Mouse (Mus musculus): Measurements from ENCODE around the gene Far2.

Far2 gene

DNA sequence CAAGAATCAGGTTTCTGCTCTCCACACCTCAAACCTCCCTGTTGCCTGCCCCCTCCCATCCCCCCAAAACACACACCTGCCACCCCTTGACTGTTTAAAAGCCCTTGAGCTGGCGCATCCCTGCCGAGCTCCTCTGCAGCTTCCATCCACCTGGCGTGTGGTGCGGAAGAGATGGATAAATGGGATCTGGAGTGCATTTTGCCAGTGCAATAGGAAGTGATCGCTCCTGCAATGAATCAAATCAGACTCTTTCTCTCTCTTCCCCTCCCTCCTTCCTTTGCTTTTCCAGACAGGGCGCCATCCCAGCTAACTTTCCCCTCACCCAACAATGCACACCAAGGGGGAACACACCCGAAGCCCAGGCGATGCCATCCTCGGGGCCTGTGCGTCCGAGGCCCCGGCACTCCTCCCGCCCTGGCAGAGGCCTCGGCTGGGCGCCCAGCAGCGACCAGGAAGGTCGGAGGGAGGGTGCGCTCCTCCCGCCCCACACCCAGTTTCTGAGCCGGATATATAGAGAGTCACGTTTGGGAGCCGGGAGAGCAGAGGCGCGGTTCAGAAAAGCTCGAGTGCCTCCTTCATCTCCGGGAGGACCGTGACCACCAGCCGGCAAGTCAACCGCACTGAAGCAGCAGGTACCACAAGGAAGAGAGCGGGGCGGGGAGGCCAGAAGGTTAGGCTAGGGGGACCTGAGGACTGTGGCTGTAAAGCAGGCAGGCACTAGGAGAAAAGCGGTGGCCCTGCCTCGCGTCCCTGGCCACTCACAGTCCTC is at the start of gene Far2:
Gene Far2 (plus strand): TSS at position 379 of the 769 bp plus-strand sequence.
- DNase-seq: peak; percentile 77

DNA sequence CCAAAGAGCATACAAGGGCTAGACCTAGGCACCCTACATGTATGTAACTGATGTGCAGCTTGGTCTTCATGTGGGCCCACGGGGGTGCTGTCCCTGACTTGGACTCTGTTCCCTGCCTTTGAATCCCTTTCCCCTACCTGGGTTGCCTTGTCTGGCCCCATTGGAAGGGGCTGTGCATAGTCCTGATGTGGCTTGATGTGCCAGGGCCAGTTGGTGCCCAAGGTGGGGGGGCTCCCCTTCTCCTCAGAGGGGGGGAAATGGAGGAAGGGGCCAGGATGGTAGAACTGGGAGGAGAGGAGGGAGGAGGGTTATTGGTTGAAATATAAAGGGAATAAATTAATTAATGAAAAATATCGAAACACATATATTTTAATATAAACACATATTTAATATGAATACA is 46.6 kb upstream of the Far2 start:
- no peak for DNase-seq

DNA sequence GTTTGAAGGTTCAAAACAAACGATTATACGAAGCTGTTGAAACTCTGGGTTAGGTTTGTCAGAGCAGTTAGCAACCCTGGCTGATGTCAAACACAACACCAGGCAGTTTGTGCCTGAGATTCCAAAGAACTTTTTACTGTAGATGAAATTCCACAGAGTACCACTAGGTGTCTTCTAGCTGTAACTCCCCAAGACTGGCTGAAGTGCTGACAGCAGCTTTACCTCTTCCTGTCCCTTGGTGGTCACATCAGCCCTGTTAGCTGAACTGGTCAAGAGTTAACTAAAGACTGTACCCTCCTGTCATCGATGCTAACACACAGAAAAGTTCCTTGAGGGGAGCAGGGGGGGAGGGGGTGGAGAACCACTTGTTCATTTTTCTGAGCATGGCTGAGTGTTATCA is 46.0 kb upstream of the Far2 start:
- DNase-seq: no peak

DNA sequence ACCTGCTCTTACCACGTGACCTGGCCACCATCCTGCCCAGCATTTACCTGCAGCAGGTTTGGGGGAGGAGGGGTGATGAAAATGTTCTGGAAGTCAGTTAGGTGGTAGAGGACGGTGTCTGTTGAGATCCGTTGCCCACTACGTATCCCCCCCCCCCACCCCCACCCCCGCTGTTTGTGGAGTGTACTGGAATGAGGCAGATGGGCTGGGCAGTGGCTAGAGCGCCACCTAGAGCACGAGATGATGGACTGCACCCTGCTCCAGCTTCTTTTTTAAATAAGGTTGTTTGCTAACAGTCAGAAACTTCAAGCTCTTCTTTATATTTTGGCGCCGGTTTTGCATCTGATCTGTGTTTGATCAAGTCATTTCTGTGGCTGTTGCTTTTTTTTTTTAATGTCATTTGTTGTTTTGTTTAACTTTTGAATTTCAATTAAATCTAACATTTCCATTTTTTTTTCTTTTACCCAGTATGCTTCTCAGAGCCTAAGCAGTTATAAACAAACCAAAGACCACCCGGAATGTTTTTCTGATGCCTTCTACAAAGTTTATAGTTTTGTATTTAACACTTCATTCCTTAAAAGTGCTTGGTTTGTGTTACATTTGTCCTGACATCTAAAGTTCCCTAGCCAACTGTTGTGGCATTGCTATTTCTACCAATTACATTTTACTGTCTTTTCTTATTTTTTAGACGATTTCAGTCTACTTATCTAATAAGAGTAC is 40.8 kb upstream of the Far2 start:
- no peak for DNase-seq

DNA sequence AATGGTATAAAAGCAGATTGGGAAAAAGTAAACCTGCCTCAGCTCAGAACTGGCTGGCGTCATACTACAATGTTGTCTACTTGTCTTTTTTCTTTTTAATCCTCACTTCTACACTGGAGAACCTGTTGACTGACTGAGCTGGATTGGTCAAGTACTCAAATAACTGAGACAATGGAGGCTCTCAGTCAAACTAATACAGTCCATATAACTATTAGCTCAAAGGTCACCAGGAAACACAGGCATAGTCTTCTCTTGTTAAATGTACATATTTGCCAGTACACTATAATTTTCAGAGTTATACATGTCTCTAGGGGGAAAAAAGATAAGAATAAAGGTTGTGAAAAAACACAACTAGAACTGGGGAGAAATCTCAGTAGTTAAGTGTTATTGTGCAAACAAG is 6.3 kb upstream of the Far2 start:
- DNase-seq: no peak

DNA sequence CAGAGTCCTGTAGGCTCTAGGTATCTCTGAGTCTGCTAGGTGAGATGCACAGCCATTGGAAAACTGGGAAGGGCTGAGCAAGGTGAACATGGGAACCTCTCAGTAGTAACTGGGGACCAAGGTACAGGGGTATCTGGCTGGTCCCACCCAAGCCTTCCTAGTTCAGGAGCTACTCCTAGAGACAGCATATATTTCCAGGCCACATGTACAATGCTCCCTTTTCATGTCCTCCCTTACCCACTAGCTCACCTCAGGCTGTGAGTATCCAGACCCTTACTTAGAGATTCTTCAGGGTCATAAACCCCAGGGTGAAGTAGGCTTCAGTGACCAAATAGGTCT is 560 bp downstream of the Far2 start:
- no peak for DNase-seq

DNA sequence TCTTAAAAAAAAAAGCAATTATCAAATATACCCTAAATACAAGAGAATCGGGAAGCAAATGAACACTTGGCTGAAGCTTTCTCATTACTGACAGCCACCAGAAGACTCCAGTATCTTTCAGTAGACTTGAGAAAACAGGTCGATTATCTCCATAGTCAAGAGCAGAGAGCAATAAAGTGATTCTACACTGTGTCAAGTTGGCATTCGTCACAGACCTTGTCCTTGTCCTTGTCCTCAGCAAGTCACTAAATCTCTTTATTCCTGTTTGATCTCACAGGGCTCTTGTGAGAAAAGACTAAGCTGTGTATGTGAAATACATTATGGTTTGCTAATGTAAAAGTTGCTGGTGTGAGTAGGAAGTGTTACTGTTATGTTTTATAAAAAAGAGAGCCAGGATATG is 16.1 kb downstream of the Far2 start:
- no peak for DNase-seq

DNA sequence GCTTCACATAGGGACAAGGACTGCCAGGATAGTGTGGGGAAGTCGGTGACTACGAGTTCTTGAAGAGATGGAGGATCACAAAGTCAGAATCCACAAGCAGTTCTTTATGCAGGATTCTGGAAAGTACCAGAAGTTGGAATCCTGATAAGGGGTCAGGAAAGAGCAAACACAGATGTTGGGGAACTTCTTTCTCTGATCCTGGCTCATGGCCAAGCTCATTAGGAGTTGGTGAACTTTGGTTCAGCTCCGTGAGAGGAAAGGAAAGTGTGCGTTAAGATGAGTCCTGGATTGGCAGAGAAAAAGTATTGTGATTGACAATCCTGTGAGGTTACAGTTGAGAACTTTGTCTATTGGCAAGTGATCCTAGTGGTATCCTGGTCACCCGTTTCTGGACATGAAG is 19.2 kb downstream of the Far2 start:
- DNase-seq: peak; percentile 39

DNA sequence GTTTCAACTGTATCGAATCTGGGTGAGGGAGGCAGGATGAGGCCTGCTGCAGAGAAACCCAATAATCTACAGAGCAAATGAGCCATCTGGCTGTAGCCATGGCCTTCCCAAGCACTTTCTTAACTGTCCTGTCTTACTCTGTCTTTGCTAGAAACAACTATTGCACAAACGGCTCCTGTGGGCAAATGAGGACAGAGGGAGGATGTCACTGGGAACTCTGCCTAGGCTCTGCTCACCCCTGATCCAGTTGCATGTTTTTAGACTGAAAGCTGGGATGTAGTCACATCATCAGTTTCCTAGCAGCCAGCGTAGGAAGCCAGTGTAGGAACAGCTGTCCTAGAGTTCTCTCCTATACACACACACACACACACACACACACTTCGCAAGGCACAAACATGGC is 21.7 kb downstream of the Far2 start:
- peak; percentile 86 for DNase-seq

DNA sequence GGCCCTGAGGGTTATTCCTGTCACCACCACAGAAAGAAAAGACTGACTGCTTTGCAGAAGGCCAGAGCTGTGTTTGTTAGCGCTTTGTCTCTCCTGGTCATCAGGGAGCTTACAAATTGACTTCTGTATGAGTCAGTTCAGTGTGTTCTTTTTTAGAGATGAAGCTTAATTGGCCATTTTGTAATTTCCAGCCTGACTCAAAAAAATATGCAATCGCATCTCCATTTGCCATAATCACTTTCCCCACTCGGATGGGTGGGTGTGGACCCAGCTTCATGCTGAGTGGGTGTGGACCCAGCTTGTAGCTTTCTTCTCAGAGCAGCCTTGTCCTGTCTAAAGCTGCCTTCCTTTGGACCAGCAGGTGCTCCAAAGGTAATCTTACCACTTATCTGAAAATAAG is 26.5 kb downstream of the Far2 start:
- DNase-seq: peak; percentile 82

DNA sequence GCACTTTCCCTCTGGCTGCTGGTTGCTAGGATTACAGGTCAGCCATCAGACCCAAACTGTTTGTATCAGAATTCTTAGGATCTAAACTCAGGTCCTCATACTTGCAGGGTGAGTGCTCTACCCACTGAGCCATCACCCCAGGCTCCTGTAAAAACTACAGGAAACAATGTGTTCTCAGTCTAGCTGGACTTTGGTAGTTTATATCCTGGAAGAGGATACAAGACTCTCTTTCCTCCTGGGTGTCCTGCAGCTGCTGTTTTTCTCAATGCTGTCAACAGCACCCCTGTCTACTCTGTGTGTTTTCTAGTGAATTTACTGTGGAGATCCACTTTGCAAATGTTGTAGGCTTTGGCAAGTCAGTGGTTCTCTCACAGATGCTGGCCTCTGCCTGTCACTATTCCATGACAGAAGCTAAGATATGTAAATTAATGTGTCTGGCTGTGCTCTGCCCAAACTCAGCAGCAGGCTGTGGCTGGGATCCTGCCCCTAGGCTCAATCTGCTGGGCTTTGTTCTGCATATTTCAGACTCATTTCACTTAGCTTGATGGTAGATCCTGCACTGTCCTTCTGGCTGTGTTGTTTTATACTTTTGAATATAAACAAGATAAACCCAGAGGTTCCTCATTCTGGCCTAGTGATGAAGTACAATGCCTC is 27.3 kb downstream of the Far2 start:
- peak; percentile 87 for DNase-seq

DNA sequence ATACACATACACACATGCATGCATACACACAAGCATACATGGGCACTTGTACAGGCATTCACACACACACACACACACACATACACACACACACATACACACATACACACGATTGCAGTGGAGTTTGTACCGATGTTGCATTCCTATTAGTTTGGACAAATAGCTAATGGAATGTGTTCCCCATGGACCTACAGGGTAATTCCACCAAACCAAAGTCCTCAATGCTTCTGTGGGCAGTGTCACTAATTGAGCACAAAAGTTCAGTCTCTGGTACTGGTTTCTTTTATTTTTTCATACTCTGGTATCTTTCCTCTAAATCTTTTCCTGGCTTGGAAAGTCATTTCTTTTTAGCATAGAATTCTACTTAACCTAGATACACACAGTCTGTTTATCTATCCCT is 36.8 kb downstream of the Far2 start:
- DNase-seq: no peak

DNA sequence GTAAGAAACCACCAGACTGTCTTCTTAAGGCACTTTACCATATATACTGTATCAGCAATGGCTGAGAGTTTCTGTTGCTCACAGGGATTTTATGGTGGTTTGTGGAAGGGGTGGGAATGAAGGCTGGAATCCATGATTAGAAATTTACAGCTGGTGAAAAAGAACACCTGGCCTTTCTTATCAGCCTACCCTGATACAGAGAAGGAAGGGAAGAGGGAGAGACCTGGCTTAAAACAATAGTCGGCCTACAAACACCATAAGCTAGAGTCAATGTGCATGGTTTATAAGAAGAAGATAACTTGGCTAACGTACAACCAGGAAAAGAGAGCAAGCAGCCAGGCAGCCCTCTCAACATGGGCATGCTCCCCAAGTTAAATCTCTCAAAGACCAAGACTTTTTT is 37.3 kb downstream of the Far2 start:
- no peak for DNase-seq

DNA sequence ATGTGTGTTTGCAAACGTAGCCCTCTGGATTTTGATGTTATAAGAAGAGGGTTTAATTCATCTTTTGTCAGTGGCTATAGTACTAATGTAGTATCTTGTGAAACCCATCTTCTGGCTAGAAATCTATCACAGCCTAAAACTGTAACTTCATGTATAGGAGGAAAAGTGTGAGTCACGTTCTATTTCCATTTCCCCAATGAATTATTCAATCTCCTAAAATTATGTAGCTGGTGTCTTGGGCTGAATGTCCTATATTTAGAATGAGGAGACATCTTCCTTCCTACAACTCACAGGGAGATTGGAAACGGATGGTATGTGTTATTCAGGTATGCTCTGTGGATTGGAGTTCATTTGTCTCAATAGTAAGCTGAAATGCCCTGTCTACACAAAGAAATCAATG is 50.0 kb downstream of the Far2 start:
- DNase-seq: no peak

DNA sequence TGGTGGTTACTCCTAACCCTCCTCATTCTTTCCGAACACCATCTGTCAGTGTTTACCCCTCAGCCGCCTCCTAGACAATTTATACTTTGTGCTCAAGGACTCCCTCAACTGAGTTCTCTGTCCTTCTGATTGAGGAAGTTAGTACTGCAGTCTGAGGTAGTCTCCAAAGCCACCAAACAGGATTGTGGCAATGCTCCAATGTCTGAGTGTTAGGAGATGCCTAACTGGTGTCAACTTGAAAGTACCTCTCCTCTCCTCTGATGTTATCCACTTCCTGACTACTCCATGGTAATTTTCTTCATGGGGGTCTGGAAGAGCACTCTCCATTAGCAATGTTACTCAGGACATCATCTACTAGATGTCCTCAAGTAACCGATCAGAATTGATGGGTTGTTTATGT is 54.9 kb downstream of the Far2 start:
- DNase-seq: no peak

DNA sequence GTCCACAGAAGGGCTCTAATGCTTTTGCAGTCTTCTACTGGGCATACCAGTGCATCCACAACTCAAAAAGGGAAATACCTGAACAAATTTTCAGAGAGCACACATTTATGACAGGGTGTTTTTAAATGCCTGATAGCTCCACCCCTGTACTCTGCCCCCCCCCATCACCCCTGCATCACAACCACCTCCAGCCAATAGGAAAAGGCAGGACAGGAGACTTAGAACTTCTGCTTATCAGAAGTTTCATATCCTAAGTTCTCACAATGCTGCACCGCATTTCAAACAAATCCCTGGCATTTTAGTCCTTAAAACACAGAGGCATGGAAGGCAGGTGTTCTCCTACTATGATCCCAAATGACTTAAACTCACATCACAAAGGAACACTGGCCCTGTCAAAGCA is 55.4 kb downstream of the Far2 start:
- DNase-seq: peak; percentile 29

DNA sequence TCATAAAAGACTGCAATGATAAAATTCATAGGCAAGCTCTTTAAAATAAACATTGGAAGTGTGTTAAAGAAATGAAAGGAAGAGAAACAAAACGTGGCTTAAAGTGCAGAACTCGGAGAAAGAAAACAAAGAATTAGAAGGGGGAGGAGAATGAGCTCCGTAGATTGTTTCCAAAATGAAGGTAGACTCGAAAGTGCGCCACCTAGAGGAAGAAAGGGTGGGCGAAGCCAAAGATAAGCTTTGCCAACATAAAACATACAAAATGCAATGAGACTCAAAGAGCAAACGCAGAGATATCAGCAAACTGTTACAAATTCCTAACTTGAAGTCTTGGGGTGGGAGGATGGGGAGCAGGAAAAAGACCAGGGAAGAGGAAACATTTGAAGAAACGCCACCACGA is 57.2 kb downstream of the Far2 start:
- DNase-seq: peak; percentile 12

DNA sequence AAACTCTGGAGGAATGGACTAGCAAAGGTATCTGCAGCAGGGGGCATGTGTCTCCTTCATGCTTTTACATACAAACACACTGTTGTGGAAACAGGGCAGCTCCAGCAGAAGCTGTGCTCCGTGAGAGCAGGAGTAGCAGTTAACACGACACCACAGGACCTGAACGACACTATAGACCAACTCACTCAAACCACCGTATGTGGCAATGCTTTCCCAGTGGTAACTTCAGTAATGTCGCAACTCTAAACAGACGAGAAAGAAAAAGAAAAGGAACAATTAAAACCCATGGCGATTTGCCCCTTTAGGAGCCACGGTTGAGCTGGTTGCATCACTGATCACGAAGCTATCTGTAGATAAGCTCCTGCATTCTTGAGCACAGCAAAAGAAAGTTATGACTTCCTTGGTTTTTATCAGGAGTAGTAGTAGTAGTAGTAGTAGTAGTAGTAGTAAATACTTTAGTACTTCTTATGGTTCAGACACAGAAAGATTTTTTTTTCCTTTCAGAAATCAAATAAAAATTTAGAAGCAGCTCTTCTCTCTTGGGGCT is 58.7 kb downstream of the Far2 start:
- DNase-seq: peak; percentile 58

DNA sequence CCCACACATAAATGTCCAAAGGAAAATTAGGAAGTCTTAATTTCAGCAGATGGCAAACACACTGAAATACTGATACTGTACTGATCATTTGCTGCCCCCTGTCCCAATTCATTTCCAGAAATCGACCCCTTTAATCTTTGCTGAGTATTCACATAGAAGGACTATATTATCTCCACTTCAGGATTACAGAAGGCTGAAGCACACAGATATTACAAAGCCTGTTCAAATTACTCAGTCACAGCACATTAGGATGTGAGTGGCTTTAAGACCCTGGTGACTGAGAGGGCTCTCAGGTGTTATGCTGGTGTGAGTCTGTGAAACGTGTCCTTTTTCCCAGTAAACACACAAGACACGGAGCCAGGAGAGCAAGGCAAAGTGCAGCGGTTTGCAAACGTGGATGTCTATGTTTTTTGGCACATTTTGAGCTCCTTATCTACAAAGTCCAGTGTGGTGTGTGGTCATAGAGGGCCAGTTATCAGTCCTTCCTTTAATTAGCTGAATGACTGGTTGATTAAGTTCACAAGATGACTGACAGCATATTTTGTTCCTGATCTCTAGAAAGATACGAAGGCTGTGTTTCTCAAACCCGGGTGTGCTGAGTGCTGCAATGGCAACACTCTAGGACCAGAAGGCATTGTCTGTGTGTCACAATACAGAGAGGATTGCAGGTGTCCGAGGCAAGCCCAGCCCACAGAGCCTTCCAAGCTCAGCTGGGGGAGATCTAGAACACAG is 61.8 kb downstream of the Far2 start:
- peak; percentile 84 for DNase-seq

DNA sequence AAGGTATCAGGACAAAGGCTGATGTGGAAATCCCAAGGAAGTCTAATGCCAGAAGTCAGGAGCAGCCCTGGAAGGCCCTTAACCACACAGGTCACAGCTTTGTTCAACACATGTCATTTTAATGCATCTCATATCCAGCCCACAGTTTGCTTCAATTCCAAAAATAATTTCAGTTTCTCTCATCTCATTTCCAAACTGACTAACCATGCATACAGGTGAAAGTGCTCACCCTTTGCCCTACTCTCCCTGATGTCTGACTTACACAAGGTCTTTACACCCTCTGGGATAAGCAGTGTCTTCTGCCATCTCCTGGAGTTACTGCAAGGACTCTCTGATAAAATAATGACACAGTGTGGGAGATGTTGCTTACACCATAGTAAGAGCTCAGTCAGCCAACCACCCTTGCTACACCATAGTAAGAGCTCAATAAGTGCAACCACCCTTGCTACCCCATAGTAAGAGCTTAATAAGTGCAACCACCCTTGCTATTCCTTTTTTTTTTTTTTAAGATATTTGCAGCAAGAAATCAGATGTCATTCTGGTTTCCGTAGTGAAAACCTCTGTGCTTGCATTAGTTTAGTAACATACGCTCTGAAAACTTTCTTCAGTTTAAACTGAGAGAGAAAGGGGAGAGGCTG is 64.1 kb downstream of the Far2 start:
- peak; percentile 40 for DNase-seq

DNA sequence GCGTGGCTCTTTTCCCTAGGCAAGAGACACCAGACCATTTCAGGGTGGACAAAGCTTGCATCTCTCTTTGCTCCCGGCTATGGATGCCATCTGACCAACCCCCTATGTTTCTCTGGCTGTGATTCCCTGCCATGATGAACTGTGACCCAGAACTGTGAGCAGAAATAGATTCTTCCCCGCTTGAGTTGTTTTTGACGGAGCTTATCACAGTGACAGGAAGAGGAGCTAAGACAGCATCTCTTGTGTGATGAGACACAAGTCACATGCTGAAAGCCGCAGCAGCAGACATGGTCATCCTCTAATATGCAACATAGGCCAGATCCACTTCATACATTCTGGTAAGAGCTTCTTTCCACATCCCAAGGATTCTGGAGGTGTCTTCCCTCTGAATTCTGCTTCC is 69.3 kb downstream of the Far2 start:
- peak; percentile 68 for DNase-seq

DNA sequence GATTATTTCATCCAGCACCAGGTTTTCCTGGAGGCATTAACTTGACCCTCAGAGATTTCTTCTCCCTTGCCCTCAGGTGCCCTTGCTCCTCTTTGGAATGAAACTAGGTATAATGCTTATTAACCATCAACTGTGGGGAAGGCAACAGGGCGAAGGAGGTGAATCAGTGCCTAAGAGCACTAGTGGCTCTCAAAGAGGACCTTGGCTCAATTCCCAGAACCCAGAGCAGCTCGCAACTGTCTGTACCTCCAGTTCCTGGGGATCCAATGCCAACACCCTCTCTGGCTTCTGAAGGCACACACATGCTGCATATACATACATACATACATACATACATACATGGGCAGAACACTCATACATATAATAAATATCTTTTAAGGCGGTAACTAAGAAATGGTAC is 69.8 kb downstream of the Far2 start:
- DNase-seq: peak; percentile 19

DNA sequence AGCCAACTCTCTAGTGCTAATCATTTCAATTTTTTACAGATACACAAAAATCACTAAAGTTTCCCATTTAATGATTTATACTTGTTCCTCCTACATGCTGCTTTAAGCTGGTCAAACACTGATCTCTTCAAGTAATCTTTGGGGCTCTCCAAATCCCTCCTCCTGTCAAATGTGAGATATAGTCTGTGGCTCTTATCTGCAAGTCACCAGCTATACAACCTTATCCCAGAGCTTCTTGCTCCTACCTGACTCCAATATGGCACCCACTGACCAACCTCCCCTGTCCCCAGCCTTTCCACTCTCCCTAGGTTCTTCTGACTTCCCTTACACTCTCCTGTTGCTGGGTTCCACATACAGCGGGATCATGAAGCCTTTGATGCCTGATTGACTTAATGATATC is 70.6 kb downstream of the Far2 start:
- peak; percentile 40 for DNase-seq
